Mouse (Mus musculus) bone marrow macrophage, adult 2 months (primary cell): ENCODE data around the gene Gpr137. TPM values are rescaled to one million over a fixed set of nuclear protein-coding genes. Genes with fewer than 3 reads are reported as not detected.

Experiments used
- H3K27ac ChIP-seq: 2 replicates; pipeline ENCODE4 v1.5.1; 2012; ENCODE audit warnings: low read depth, low read length; ENCODE audit not compliant: insufficient read depth
- H3K4me1 ChIP-seq: 2 replicates; pipeline ENCODE4 v1.6.1; 2012; ENCODE audit warnings: low read length; ENCODE audit not compliant: control insufficient read depth, insufficient read depth
- H3K4me3 ChIP-seq: 2 replicates; pipeline ENCODE4 v1.5.1; 2012; ENCODE audit warnings: mild to moderate bottlenecking, low read length, moderate library complexity; ENCODE audit not compliant: insufficient read depth
- CTCF ChIP-seq: IDR thresholded peaks from 2 replicates; pipeline ENCODE4 v1.5.1; 2012; ENCODE audit warnings: low read depth, mild to moderate bottlenecking, low read length, moderate library complexity
- POLR2A ChIP-seq: IDR thresholded peaks from 2 replicates; pipeline ENCODE4 v1.6.1; 2012; ENCODE audit warnings: mild to moderate bottlenecking, low read depth, low read length, borderline replicate concordance
- polyA plus RNA-seq: library from polyadenylated mRNA; stranded (reverse); fragments of >200 nt; gene quantifications from 2 replicates; pipeline ENCODE4 v1.2.4, GENCODE M21; 2012; ENCODE audit not compliant: missing spikeins, insufficient read depth, insufficient read length

The Gpr137 gene
- polyA plus RNA-seq, 1 experiment: 31.6 TPM

GRCm38 (mm10) chr19:6904846-6905245 lies 37.4 kb downstream of the Gpr137 start:
- TF ChIP-seq CTCF (no peak), POLR2A (no peak)
- Histone ChIP-seq H3K4me1 (peaks cover 13% of the 10 kb centered on the region), H3K27ac (no peak overlapping the region), H3K4me3 (no peak overlapping the region)

- H3K4me1 ChIP-seq: peaks cover 13% of the 10 kb centered on the region
- no peak for TF ChIP-seq POLR2A
- TF ChIP-seq CTCF: no peak
- H3K4me3 ChIP-seq: no peak overlapping the region
- no peak overlapping the region for H3K27ac ChIP-seq
These were observed 39.2 kb downstream of the Gpr137 start for GRCm38 (mm10) chr19:6903031-6903430.

- Histone ChIP-seq H3K4me3 (no peak overlapping the region), H3K27ac (no peak overlapping the region), H3K4me1 (peaks cover 7% of the 10 kb centered on the region)
- TF ChIP-seq POLR2A (no peak), CTCF (no peak)
These were observed 42.6 kb downstream of the Gpr137 start for GRCm38 (mm10) chr19:6899641-6900040.

- peak overlapping the region; percentile 52 for H3K4me3 ChIP-seq
- peaks cover 12% of the 10 kb centered on the region for H3K4me1 ChIP-seq
- peak overlapping the region; percentile 36 for H3K27ac ChIP-seq
These were observed 46.5 kb downstream of the Gpr137 start for GRCm38 (mm10) chr19:6895608-6896305.

- H3K27ac ChIP-seq: no peak overlapping the region
These were observed 48.4 kb downstream of the Gpr137 start for GRCm38 (mm10) chr19:6893731-6894451.

GRCm38 (mm10) chr19:6892512-6892911 lies 49.8 kb downstream of the Gpr137 start:
- H3K27ac ChIP-seq: no peak overlapping the region
- peaks cover 12% of the 10 kb centered on the region for H3K4me1 ChIP-seq
- H3K4me3 ChIP-seq: no peak overlapping the region
- no peak for TF ChIP-seq CTCF
- no peak for TF ChIP-seq POLR2A

More at GRCm38 (mm10) chr19:6893731-6894451, 48.4 kb downstream of the Gpr137 start:
- TF ChIP-seq POLR2A (no peak), CTCF (no peak)
- peaks cover 12% of the 10 kb centered on the region for H3K4me1 ChIP-seq
- H3K4me3 ChIP-seq: no peak overlapping the region

Other genes with a start within 250 kb of the Gpr137 start
- 17.9 and 20.5 TPM in 2 replicates for gene Rps6ka4, start 101.8 kb downstream of the Gpr137 start, polyA plus RNA-seq
- gene Ccdc88b, start 84.3 kb downstream of the Gpr137 start, polyA plus RNA-seq: 31.8 and 33.2 TPM in 2 replicates
- gene Trmt112, start 32.8 kb downstream of the Gpr137 start, polyA plus RNA-seq: 71.2 and 82.0 TPM in 2 replicates
- gene Prdx5, start 32.4 kb downstream of the Gpr137 start, polyA plus RNA-seq: 349 and 382 TPM in 2 replicates
- gene Esrra, start 20.7 kb downstream of the Gpr137 start, polyA plus RNA-seq: 35.3 and 41.6 TPM in 2 replicates
- not detected in 2 replicates for gene Catsperz, start 17.1 kb downstream of the Gpr137 start, polyA plus RNA-seq
- not detected in 2 replicates for gene Kcnk4, start 8.0 kb downstream of the Gpr137 start, polyA plus RNA-seq
- 36.2 and 38.5 TPM in 2 replicates for gene Bad, start 619 bp downstream of the Gpr137 start, polyA plus RNA-seq
- gene Ppp1r14b, start 32.5 kb upstream of the Gpr137 start, polyA plus RNA-seq: 64.2 and 73.7 TPM in 2 replicates
- 39.8 and 40.6 TPM in 2 replicates for gene Plcb3, start 34.0 kb upstream of the Gpr137 start, polyA plus RNA-seq
- gene Fkbp2, start 38.0 kb upstream of the Gpr137 start, polyA plus RNA-seq: 118 and 126 TPM in 2 replicates
- 30.1 and 39.9 TPM in 2 replicates for gene Vegfb, start 45.2 kb upstream of the Gpr137 start, polyA plus RNA-seq
- gene Dnajc4, start 50.1 kb upstream of the Gpr137 start, polyA plus RNA-seq: 26.8 and 32.2 TPM in 2 replicates
- 9.6 and 11.1 TPM in 2 replicates for gene Nudt22, start 53.6 kb upstream of the Gpr137 start, polyA plus RNA-seq
- gene Trpt1, start 53.7 kb upstream of the Gpr137 start, polyA plus RNA-seq: 1.7 and 2.5 TPM in 2 replicates
- 179 and 190 TPM in 2 replicates for gene Fermt3, start 77.0 kb upstream of the Gpr137 start, polyA plus RNA-seq
- 54.7 and 56.2 TPM in 2 replicates for gene Stip1, start 97.5 kb upstream of the Gpr137 start, polyA plus RNA-seq
- gene Macrod1, start 114.3 kb upstream of the Gpr137 start, polyA plus RNA-seq: 14.9 and 18.3 TPM in 2 replicates
- not detected in 2 replicates for gene Flrt1, start 163.2 kb upstream of the Gpr137 start, polyA plus RNA-seq